Mouse (Mus musculus) frontal cortex, postnatal 36 days (tissue): Measurements from ENCODE around the gene Tal1.

Experiments
- DNase-seq, 2 experiments: peaks; one replicate each; pipeline ENCODE4 v3.0.0; 2022; ENCODE audit warnings: low spot score in 2 of 2

Tal1 gene

DNA sequence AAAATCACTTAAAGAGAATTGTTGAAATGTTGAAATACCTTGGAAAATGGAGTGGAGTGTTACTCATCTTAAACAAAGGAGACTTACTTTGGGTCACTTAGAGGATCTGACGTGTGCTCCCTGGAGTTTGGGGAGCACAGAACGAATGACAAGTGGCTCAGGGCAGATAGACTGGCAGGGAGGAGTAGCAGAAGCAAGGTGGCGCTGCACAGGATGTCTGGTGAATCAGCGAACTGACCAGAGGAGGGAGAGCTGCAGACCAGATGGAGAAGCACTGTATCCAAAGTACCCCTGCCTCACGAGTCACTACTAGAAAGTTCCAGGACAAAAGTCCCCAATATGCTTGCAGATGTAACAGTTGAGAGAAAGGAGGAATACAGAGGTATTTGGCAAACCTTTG, 57.0 kb downstream of the Tal1 start:
- DNase-seq = no peak

DNA sequence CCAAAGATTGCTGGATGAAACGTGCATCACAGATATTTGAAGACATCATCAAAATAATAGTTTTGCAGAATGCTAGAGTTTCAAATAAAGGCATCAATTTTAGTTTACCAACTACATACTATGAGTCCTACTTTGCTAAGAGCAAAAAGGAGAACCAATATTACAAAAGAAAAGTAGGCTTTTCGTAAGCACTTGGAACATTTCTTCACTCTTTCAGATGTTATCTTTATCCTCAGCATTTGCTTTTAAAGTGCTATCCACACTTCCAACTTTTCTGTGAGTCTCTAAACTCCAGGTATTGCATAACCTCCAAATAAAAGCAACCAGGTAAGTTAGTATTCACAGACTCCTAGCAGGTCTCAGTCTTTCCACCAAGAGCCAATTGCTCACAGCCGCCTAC, 63.4 kb downstream of the Tal1 start:
- no peak for DNase-seq

DNA sequence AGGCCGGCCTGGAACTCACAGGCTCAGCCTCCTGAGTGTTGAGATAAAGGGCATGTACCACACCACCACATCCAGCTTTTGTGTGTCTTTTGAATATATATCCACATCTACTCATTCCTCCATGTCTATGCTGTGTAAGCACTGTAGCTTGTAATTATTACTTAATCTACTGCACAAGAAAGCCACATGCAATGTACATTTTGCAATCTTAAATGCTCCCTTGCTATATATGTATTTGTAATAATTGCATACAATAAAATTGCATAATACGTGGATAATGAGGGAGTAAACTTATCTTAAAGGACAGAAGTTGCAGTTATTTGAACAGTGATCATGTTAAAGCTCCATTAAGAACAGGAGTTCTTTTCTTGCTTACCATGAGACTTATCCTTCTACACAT, 64.9 kb downstream of the Tal1 start:
- DNase-seq = no peak
